In the genomic region with DNA sequence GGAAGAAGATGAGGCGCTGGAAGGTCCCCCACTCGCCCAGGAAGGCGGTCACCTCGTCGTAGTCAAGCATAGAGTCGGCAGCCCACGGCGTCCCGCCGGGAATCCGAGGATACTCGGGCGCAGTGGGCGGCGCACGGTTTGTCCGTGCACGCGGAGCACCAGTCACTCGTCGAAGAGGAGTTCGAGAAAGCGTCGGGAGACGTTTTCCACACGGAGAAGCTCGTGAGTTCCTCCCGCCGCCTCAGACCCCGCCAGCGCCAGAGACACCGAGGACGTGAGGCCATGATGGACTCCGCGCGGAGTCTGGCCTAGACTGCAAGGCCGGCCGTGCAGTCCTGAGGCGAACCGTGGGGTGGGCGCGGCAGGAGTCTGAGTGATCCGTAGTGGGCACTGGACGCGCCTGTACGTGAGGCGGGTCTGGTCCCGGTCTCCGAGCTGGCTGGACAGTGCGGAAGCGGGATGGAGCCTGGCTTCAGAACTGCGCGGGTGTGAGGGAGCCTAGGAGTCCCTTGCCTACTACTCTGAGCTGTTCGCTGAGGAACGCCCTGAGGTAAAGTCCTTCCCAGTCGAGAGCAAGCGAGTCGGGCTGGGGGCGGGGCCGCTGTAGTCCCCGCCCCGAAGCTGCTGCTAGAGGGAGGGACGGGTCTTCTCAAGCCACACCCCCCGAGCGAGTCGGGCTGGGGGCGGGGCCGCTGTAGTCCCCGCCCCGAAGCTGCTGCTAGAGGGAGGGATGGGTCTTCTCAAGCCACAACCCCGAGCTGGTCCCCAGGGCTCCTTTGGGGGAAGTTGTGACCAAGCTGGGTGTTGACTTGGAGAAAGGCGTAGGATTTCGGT, we compare ENCODE assay signal across 8 mouse cellular contexts. TPM values are rescaled to one million over a fixed set of nuclear protein-coding genes. Genes with fewer than 3 reads are reported as not detected.
DNase-seq lines count a peak whose midpoint lies in the region; ATAC-seq lines count a peak whose summit lies in the region.

Slc22a21 (minus strand) TSS at position 545 of the 834 bp plus-strand sequence.

- DNase-seq in MEL-GATA-1-ER (ENCODE audit: extremely low read depth, low read depth), result peak; percentile 80
- peak; percentile 38 to 42 for DNase-seq in cerebellum, adult 18-20 months
- peak; percentile 66 to 67 for DNase-seq in heart, postnatal 36 days
- peak; percentile 23 to 29 for DNase-seq in layer of hippocampus, adult 8-10 months (ENCODE audit: low spot score in 2 of 2)
- DNase-seq in ovary, adult 18-20 months (ENCODE audit: low spot score), result peak; percentile 58
- peak; percentile 76 for DNase-seq in thymus, postnatal 0 days (ENCODE audit: low spot score)

- H3K4me2 ChIP-seq in forebrain, embryonic 16.5 days (ENCODE audit: low read length), result peak within 1 kb of the TSS; percentile 97
- H3K4me2 ChIP-seq in lung, embryonic 16.5 days (ENCODE audit: low read depth, low read length), result peak within 1 kb of the TSS; percentile 98

- peaks cover 9% of the 10 kb centered on the region for H3K4me1 ChIP-seq in forebrain, embryonic 16.5 days (replicated peaks; ENCODE audit: control insufficient read depth, insufficient read depth, low read length)
- peaks cover 4% of the 10 kb centered on the region for H3K4me1 ChIP-seq in lung, embryonic 16.5 days (replicated peaks; ENCODE audit: control insufficient read depth, insufficient read depth, low read length)

- no peaks in the 10 kb centered on the region for H3K9me3 ChIP-seq in forebrain, embryonic 16.5 days (ENCODE audit: control insufficient read depth, low read length)
- no peaks in the 10 kb centered on the region for H3K9me3 ChIP-seq in lung, embryonic 16.5 days (ENCODE audit: control insufficient read depth, low read length)

- ATAC-seq in forebrain, embryonic 16.5 days, result peak; percentile 94
- ATAC-seq in lung, embryonic 16.5 days (ENCODE audit: low read depth), result peak; percentile 98

- H3K27me3 ChIP-seq in forebrain, embryonic 16.5 days (replicated peaks; ENCODE audit: control insufficient read depth, insufficient read depth, low read length), result no peaks in the 10 kb centered on the region; the same call in 1 of the 2 replicates
- no peaks in the 10 kb centered on the region for H3K27me3 ChIP-seq in lung, embryonic 16.5 days (ENCODE audit: control insufficient read depth, insufficient read depth, low read depth, low read length)

- peak within 1 kb of the TSS; percentile 62 for H3K4me3 ChIP-seq in forebrain, embryonic 16.5 days (replicated peaks; ENCODE audit: low read length)
- H3K4me3 ChIP-seq in lung, embryonic 16.5 days (ENCODE audit: low read length), result peak within 1 kb of the TSS; percentile 72

- intact Hi-C loops in heart, postnatal 36 days (cut with DNase I), result loop anchor here (1.0 kb wide), 1 partner anchor 89 kb away; the partner anchor contains the start of gene Slc22a5

- H3K9ac ChIP-seq in forebrain, embryonic 16.5 days (replicated peaks; ENCODE audit: low read depth, low read length), result peak within 1 kb of the TSS; percentile 57
- H3K9ac ChIP-seq in lung, embryonic 16.5 days (ENCODE audit: low read length), result peak within 1 kb of the TSS; percentile 79

- no peak within 1 kb of the TSS for H3K27ac ChIP-seq in forebrain, embryonic 16.5 days (ENCODE audit: low read length)
- H3K27ac ChIP-seq in lung, embryonic 16.5 days (ENCODE audit: low read length), result peak within 1 kb of the TSS; percentile 73

- WGBS in forebrain, embryonic 16.5 days, result 2% methylated on average over 73 of the region's 73 CpGs
- WGBS in lung, embryonic 16.5 days, result 3% methylated on average over 66 of the region's 73 CpGs

- no peaks in the 10 kb centered on the region for H3K36me3 ChIP-seq in forebrain, embryonic 16.5 days (ENCODE audit: control insufficient read depth, insufficient read depth)
- H3K36me3 ChIP-seq in lung, embryonic 16.5 days (ENCODE audit: control insufficient read depth, insufficient read depth, low read length), result no peaks in the 10 kb centered on the region

RNA-seq across cellular contexts. Expression of gene Slc22a21, which starts in this region (rescaled TPM):
- 1.3 and 2.1 TPM in 2 replicates for polyA plus RNA-seq in forebrain, embryonic 16.5 days (2015; fragmentation: Nextera tagmentation; extraction: Ambion mirVana)
- 1 to 10 TPM; 1.9 to 2.6 TPM for total RNA-seq in heart, postnatal 36 days (2021)
- 1 to 10 TPM; 1.1 to 2.4 (median 1.5) TPM for total RNA-seq in layer of hippocampus, adult 8-10 months (2022)
- 3.6 and 5.0 TPM in 2 replicates for polyA plus RNA-seq in lung, embryonic 16.5 days (2015; fragmentation: Nextera tagmentation; extraction: Ambion mirVana)
- 0.90 and 1.1 TPM in 2 replicates for polyA plus RNA-seq in thymus, postnatal 0 days (2015; fragmentation: Nextera tagmentation; extraction: Ambion mirVana)

Comparison
In these comparisons a context has a peak if more than half of its experiments do, and no peak if none do; other contexts are left out.
1. DNase-seq: peak in every context shown above with its lines; median percentile 80 in MEL-GATA-1-ER; 76 in thymus, postnatal 0 days; 66 in heart, postnatal 36 days; 58 in ovary, adult 18-20 months; 40 in cerebellum, adult 18-20 months; 26 in layer of hippocampus, adult 8-10 months.